Comparison of ENCODE assay signal across 21 mouse cellular contexts in the genomic region with DNA sequence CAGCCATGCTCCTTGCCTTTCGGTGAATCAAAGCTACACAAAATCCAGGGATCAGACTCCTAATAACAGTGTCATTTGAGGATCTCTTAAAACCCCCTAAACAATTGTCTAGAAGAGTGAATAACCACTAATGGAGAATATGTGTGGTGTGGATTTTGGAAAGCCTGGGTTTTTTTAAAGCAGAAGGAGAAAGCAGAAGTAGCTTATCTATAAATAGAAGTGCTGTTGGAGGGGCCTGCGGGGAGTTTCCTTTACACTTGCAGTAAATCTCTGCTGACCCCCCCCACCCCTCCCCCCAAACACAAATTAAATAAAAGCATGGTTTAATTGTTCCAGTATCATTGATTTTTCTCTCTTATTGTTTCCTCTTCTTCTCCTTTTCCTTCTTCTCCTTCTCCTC.
"Had no signal": no experiment of that assay in that cellular context is flagged by ENCODE, and none has a peak within 500 bp of the region (broad histone marks: within the 10 kb centered on the region; RNA-seq: fewer than 3 reads in every experiment).

No protein-coding gene starts in this region.

- ATAC-seq: midbrain, embryonic 13.5 days; midbrain, embryonic 16.5 days had no signal

- H3K9me3 ChIP-seq: limb, embryonic 10.5 days; liver, embryonic 13.5 days; megakaryocyte, embryonic 14.5 days; midbrain, embryonic 10.5 days; midbrain, embryonic 13.5 days; neural tube, embryonic 13.5 days had no signal

- H3K4me1 ChIP-seq: limb, embryonic 10.5 days; limb, embryonic 13.5 days; liver, embryonic 13.5 days; megakaryocyte, embryonic 14.5 days; midbrain, embryonic 10.5 days; midbrain, embryonic 13.5 days; neural tube, embryonic 13.5 days had no signal

- DNase-seq: kidney, postnatal 25 days; layer of hippocampus, adult 9-11 months; liver; liver, embryonic 13.5 days; lung, adult 2 months; retina, postnatal 1 day; thymus, adult 2 months; thymus, postnatal 14 days; thymus, postnatal 4 days had no signal

- H3K27me3 ChIP-seq: limb, embryonic 13.5 days; liver, embryonic 13.5 days; megakaryocyte, embryonic 14.5 days; midbrain, embryonic 13.5 days; neural tube, embryonic 13.5 days had no signal

- H3K4me3 ChIP-seq: layer of hippocampus, adult 2 months; limb, embryonic 10.5 days; limb, embryonic 13.5 days; liver, embryonic 13.5 days; megakaryocyte, embryonic 14.5 days; midbrain, embryonic 10.5 days; midbrain, embryonic 13.5 days; myocyte; neural tube, embryonic 13.5 days had no signal

- H3K4me2 ChIP-seq: limb, embryonic 13.5 days; liver, embryonic 13.5 days; midbrain, embryonic 13.5 days; neural tube, embryonic 13.5 days had no signal

- H3K9ac ChIP-seq: limb, embryonic 13.5 days; liver, embryonic 13.5 days; midbrain, embryonic 13.5 days; neural tube, embryonic 13.5 days had no signal

- H3K27ac ChIP-seq: kidney, postnatal 0 days; layer of hippocampus, adult 2 months; limb, embryonic 10.5 days; limb, embryonic 13.5 days; liver, embryonic 13.5 days; macrophage; midbrain, embryonic 10.5 days; midbrain, embryonic 13.5 days; neural tube, embryonic 13.5 days; stomach, postnatal 0 days had no signal

- H3K36me3 ChIP-seq: limb, embryonic 10.5 days; limb, embryonic 13.5 days; liver, embryonic 13.5 days; midbrain, embryonic 10.5 days; midbrain, embryonic 13.5 days; neural tube, embryonic 13.5 days had no signal
